Mouse (Mus musculus): ENCODE measurements at regions not wholly inside any gene's neighbourhood (a gene's known extent, or its start where the extent isn't known, plus 50 kb on each side); places are given as distances from the start of the nearest gene placed in this dataset.

DNA sequence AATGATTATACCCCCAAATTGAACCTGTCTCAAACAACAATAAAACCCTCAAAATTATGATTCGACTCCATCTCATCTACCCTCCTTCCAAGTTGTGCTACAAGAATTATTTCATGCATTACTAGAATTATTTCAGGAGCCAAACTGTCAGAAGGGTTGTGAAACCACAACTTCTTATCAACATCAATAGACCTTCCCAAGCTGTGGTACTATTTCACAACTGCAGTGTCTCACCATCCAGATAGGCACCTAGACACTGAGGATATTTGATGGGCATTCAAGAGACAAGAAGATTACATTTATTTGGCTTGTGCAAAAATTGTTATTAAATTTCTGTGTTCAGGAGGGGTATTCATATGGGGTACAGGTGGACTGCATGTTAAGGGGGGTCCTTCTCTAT lies 567.0 kb downstream of the Adgrl2 start:
- Histone ChIP-seq H3K9me3 (ENCODE audit: control insufficient read depth, low read length) (no peaks in the 10 kb centered on the region), H3K27me3 (ENCODE audit: control insufficient read depth, insufficient read depth, low read length) (no peaks in the 10 kb centered on the region), H3K9ac (replicated peaks; ENCODE audit: low read length) (no peak overlapping the region), H3K4me3 (replicated peaks; ENCODE audit: low read depth, low read length) (no peak overlapping the region), H3K36me3 (ENCODE audit: control insufficient read depth, insufficient read depth, low read length) (no peaks in the 10 kb centered on the region), H3K4me2 (ENCODE audit: low read length) (no peak overlapping the region), H3K4me1 (ENCODE audit: control insufficient read depth, insufficient read depth, low read length) (peaks cover 10% of the 10 kb centered on the region; the same call in 1 of the 2 replicates), H3K27ac (replicated peaks; ENCODE audit: low read depth, low read length) (no peak overlapping the region)
- DNase-seq: no peak
- 96% methylated on average over 1 of the region's 1 CpGs for WGBS
- ATAC-seq (ENCODE audit: low FRiP score, low TSS enrichment): no peak

DNA sequence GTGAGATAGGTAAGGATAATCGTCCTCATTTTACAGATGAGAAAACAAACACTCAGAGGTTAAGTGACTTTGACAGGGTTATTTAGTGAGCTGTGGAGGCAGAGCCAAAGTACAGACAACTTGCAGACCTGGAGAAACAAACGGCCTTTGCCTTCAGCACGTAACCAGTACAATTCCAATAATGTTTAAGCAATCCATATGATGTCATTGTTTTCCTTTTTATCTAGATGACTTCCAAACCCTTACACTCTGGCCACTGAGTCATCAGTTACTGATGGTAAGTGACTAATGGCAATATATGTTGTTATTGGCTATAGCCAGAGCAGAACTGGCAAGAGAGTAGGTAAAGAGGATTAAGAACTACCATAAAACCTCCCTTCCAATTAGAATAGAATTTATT lies 567.6 kb downstream of the Adgrl2 start:
- H3K4me1 ChIP-seq (ENCODE audit: control insufficient read depth, insufficient read depth, low read length): peaks cover 12% of the 10 kb centered on the region; the same call in 1 of the 2 replicates
- no peak overlapping the region for H3K9ac ChIP-seq (replicated peaks; ENCODE audit: low read length)
- no peaks in the 10 kb centered on the region for H3K27me3 ChIP-seq (ENCODE audit: control insufficient read depth, insufficient read depth, low read length)
- no peaks in the 10 kb centered on the region for H3K9me3 ChIP-seq (ENCODE audit: control insufficient read depth, low read length)
- no peak overlapping the region for H3K4me3 ChIP-seq (replicated peaks; ENCODE audit: low read depth, low read length)
- H3K27ac ChIP-seq (replicated peaks; ENCODE audit: low read depth, low read length): no peak overlapping the region
- no peak overlapping the region for H3K4me2 ChIP-seq (ENCODE audit: low read length)
- ATAC-seq (ENCODE audit: low FRiP score, low TSS enrichment) (no peak), DNase-seq (no peak)
- no peaks in the 10 kb centered on the region for H3K36me3 ChIP-seq (ENCODE audit: control insufficient read depth, insufficient read depth, low read length)
- 86% methylated on average over 3 of the region's 3 CpGs for WGBS

DNA sequence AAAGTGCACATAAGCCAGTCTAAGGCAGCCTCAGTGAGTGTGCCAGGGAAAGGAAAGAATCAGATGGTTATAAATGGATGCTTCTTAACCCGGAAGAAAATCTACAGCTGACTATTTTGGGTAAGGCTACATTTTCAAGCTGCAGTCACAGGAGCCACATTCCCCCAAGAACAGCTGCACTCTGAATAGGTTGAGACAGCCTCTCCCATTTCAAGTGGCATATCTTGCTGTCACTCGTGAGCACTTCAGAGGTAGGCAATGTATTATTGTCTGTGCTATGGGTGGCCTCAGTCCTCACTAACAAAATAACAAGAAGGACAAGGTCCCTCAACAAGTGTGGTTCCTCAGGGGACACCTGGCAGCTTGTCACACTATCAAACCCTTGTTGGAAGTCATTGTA lies 568.1 kb downstream of the Adgrl2 start:
- Histone ChIP-seq H3K36me3 (ENCODE audit: control insufficient read depth, insufficient read depth, low read length) (no peaks in the 10 kb centered on the region), H3K4me2 (ENCODE audit: low read length) (no peak overlapping the region), H3K9me3 (ENCODE audit: control insufficient read depth, low read length) (no peaks in the 10 kb centered on the region), H3K4me3 (replicated peaks; ENCODE audit: low read depth, low read length) (no peak overlapping the region), H3K9ac (replicated peaks; ENCODE audit: low read length) (no peak overlapping the region), H3K27ac (replicated peaks; ENCODE audit: low read depth, low read length) (no peak overlapping the region), H3K27me3 (ENCODE audit: control insufficient read depth, insufficient read depth, low read length) (no peaks in the 10 kb centered on the region), H3K4me1 (ENCODE audit: control insufficient read depth, insufficient read depth, low read length) (peaks cover 11% of the 10 kb centered on the region; the same call in 1 of the 2 replicates)
- DNase-seq (no peak), ATAC-seq (ENCODE audit: low FRiP score, low TSS enrichment) (no peak)
- WGBS: 75% methylated on average over 2 of the region's 2 CpGs

DNA sequence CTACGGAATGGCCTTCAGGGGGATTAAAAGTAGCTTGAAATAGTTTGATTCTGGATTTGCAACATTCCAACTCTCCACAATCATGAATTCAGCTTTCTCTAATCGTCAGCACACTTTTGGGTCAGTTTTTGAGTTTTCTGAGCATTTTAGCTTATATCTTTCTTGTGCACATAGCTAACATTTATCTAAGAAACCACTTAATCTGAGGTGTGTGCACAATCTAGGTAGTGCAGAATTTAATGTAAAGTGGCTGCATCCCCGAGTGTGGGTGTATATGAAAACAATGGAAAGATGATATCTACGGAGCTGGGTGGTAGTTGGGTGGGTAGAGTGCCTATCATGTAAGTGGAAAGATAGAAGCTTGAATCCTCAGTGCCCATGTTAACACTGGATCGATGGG lies 570.1 kb downstream of the Adgrl2 start:
- no peak overlapping the region for H3K9ac ChIP-seq (replicated peaks; ENCODE audit: low read length)
- ATAC-seq (ENCODE audit: low FRiP score, low TSS enrichment) (no peak), DNase-seq (no peak)
- H3K27me3 ChIP-seq (ENCODE audit: control insufficient read depth, insufficient read depth, low read length): no peaks in the 10 kb centered on the region
- H3K4me2 ChIP-seq (ENCODE audit: low read length): no peak overlapping the region
- no peak overlapping the region for H3K27ac ChIP-seq (replicated peaks; ENCODE audit: low read depth, low read length)
- 93% methylated on average over 5 of the region's 5 CpGs for WGBS
- H3K4me1 ChIP-seq (ENCODE audit: control insufficient read depth, insufficient read depth, low read length): peaks cover 11% of the 10 kb centered on the region; the same call in 1 of the 2 replicates
- no peak overlapping the region for H3K4me3 ChIP-seq (replicated peaks; ENCODE audit: low read depth, low read length)
- H3K9me3 ChIP-seq (ENCODE audit: control insufficient read depth, low read length): no peaks in the 10 kb centered on the region
- H3K36me3 ChIP-seq (ENCODE audit: control insufficient read depth, insufficient read depth, low read length): no peaks in the 10 kb centered on the region

DNA sequence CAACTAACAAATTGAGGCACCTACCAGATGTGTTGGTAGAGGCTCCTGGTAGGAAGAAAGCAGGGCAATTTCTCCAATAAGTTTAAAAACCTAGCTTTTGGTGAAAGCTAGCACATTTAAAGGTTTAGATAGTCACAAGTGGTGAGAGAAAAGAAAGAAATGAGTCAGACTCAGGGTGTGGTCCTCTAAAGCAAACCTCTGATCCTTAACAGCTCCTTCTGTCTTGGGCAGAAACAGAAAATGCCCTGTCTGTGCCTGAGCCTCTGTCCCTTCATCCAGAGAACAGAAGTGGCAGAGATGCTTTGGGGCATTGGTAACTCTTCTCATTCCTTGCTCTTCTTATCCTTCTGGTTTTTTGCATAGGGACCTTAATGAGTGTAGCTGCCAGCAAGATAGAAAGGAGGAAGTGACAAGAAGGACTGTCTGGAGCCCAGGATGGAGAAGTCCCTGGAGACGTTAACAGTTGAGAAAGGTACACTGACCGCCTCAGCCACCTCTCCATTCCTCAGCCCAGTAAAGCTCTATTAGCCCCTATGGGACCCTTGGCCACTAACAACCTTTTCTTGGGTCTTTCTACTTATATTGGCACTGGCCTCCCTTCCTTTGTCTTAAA lies 570.8 kb downstream of the Adgrl2 start:
- 82% methylated on average over 2 of the region's 2 CpGs for WGBS
- H3K9me3 ChIP-seq (ENCODE audit: control insufficient read depth, low read length): no peaks in the 10 kb centered on the region
- DNase-seq (no peak), ATAC-seq (ENCODE audit: low FRiP score, low TSS enrichment) (no peak)
- H3K9ac ChIP-seq (replicated peaks; ENCODE audit: low read length): no peak overlapping the region
- no peak overlapping the region for H3K4me3 ChIP-seq (replicated peaks; ENCODE audit: low read depth, low read length)
- H3K27ac ChIP-seq (replicated peaks; ENCODE audit: low read depth, low read length): no peak overlapping the region
- no peaks in the 10 kb centered on the region for H3K36me3 ChIP-seq (ENCODE audit: control insufficient read depth, insufficient read depth, low read length)
- H3K27me3 ChIP-seq (ENCODE audit: control insufficient read depth, insufficient read depth, low read length): no peaks in the 10 kb centered on the region
- H3K4me2 ChIP-seq (ENCODE audit: low read length): no peak overlapping the region
- peaks cover 8% of the 10 kb centered on the region; the same call in 1 of the 2 replicates for H3K4me1 ChIP-seq (ENCODE audit: control insufficient read depth, insufficient read depth, low read length)

DNA sequence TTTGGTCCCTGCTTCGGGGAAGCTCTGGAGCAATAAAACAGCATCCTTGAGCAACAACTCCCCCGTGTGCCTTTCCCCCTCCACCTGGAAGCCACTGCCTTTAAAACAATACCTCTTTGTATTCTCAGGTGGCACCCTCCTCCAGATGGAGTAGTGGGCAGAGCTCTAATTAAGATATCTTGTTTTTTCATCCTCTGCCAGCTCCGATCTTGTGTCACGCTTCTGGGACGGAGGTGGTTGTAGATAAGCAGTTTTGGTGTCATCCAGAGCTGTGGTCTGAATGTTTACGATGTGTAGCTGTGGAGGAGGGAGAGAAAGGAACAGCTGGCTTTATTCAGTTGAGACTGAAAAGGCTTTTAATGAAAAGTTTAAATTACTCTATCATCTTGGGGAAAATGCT lies 572.3 kb downstream of the Adgrl2 start:
- ATAC-seq (ENCODE audit: low FRiP score, low TSS enrichment): no peak
- 9% methylated on average over 6 of the region's 6 CpGs for WGBS

DNA sequence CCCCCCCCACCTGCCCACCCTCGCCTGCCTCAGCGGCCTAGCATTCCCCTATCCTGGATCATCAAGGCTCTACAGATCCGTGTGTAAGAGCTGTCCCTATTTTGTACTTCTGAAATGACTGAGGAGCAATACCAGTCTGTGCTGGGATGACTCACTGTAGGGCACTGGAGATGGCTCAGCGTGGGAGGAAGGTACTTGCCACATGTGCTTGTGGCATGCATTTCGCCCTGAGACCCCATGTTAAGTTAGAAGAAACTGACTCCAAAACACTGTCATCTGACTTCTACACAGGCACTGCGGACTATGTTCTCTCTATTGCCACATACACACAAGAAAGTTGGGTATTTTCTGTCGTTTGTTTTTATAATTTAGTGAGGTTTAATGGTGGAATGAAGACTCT lies 574.9 kb downstream of the Adgrl2 start:
- H3K4me3 ChIP-seq (replicated peaks; ENCODE audit: low read depth, low read length): no peak overlapping the region
- H3K4me1 ChIP-seq (ENCODE audit: control insufficient read depth, insufficient read depth, low read length): 0 out of 2 replicates have a peak, but pooled peaks cover 4% of the 10 kb centered on the region
- no peaks in the 10 kb centered on the region for H3K36me3 ChIP-seq (ENCODE audit: control insufficient read depth, insufficient read depth, low read length)
- no peak overlapping the region for H3K27ac ChIP-seq (replicated peaks; ENCODE audit: low read depth, low read length)
- no peaks in the 10 kb centered on the region for H3K9me3 ChIP-seq (ENCODE audit: control insufficient read depth, low read length)
- H3K4me2 ChIP-seq (ENCODE audit: low read length): no peak overlapping the region
- DNase-seq (no peak), ATAC-seq (ENCODE audit: low FRiP score, low TSS enrichment) (no peak)
- 83% methylated on average over 7 of the region's 7 CpGs for WGBS
- no peak overlapping the region for H3K9ac ChIP-seq (replicated peaks; ENCODE audit: low read length)
- no peaks in the 10 kb centered on the region for H3K27me3 ChIP-seq (ENCODE audit: control insufficient read depth, insufficient read depth, low read length)

More for the DNA sequence above, 572.3 kb downstream of the Adgrl2 start:
- Histone ChIP-seq H3K4me3 (replicated peaks; ENCODE audit: low read depth, low read length) (no peak overlapping the region), H3K27ac (replicated peaks; ENCODE audit: low read depth, low read length) (no peak overlapping the region), H3K9me3 (ENCODE audit: control insufficient read depth, low read length) (no peaks in the 10 kb centered on the region), H3K4me1 (ENCODE audit: control insufficient read depth, insufficient read depth, low read length) (0 out of 2 replicates have a peak, but pooled peaks cover 4% of the 10 kb centered on the region), H3K4me2 (ENCODE audit: low read length) (no peak overlapping the region), H3K36me3 (ENCODE audit: control insufficient read depth, insufficient read depth, low read length) (no peaks in the 10 kb centered on the region), H3K9ac (replicated peaks; ENCODE audit: low read length) (no peak overlapping the region), H3K27me3 (ENCODE audit: control insufficient read depth, insufficient read depth, low read length) (no peaks in the 10 kb centered on the region)
- DNase-seq: no peak

DNA sequence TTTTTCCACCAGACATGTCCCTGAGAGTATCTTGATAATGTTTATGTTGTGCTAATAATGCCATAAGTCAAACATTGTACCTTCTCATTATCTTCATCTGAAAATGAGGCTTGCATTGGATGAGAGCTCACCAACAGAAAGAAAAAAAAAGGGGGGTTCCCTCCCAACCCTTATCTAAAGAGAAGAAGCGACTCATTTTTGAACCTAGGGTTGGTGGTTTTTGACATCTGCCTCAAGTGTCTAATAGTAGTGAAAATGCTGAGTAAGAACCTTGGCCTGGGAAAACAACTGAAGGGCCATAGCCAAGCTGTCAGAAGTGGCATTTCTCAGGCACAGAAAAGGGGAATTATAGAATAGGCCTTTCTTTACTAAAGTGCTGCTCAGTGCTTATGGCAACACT lies 577.3 kb downstream of the Adgrl2 start:
- no peak for ATAC-seq (ENCODE audit: low FRiP score, low TSS enrichment)
- 88% methylated on average over 1 of the region's 1 CpGs for WGBS
- no peak overlapping the region for H3K27ac ChIP-seq (replicated peaks; ENCODE audit: low read depth, low read length)

DNA sequence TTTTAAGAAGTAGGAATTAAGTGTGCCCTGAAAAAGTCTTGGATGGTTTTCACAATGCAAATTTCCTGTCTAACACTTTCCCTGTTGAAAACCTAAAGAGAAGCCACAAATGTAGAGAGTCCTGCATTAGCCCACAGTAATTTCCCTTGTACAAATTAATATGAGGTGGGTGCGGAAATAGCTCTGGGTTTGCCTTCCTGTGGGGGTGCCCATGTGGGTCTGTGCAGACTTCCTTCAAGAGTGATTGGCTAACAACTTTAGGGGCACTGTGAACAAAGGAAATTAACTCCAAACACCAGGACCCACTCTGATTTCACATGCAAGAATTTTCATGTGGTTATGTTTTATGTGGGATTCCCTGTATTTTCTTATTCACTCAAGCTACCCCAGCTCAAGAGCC lies 578.2 kb downstream of the Adgrl2 start:
- Histone ChIP-seq H3K9me3 (ENCODE audit: control insufficient read depth, low read length) (no peaks in the 10 kb centered on the region), H3K4me2 (ENCODE audit: low read length) (no peak overlapping the region), H3K27me3 (ENCODE audit: control insufficient read depth, insufficient read depth, low read length) (no peaks in the 10 kb centered on the region), H3K4me3 (replicated peaks; ENCODE audit: low read depth, low read length) (no peak overlapping the region), H3K36me3 (ENCODE audit: control insufficient read depth, insufficient read depth, low read length) (no peaks in the 10 kb centered on the region), H3K9ac (replicated peaks; ENCODE audit: low read length) (no peak overlapping the region), H3K4me1 (ENCODE audit: control insufficient read depth, insufficient read depth, low read length) (no peaks in the 10 kb centered on the region), H3K27ac (replicated peaks; ENCODE audit: low read depth, low read length) (no peak overlapping the region)
- 89% methylated on average over 1 of the region's 1 CpGs for WGBS
- ATAC-seq (ENCODE audit: low FRiP score, low TSS enrichment) (no peak), DNase-seq (no peak)

More for the DNA sequence above, 577.3 kb downstream of the Adgrl2 start:
- H3K9ac ChIP-seq (replicated peaks; ENCODE audit: low read length): no peak overlapping the region
- H3K4me1 ChIP-seq (ENCODE audit: control insufficient read depth, insufficient read depth, low read length): 0 out of 2 replicates have a peak, but pooled peaks cover 3% of the 10 kb centered on the region
- no peaks in the 10 kb centered on the region for H3K9me3 ChIP-seq (ENCODE audit: control insufficient read depth, low read length)
- no peak for DNase-seq
- H3K4me2 ChIP-seq (ENCODE audit: low read length): no peak overlapping the region
- no peaks in the 10 kb centered on the region for H3K36me3 ChIP-seq (ENCODE audit: control insufficient read depth, insufficient read depth, low read length)
- H3K4me3 ChIP-seq (replicated peaks; ENCODE audit: low read depth, low read length): no peak overlapping the region
- no peaks in the 10 kb centered on the region for H3K27me3 ChIP-seq (ENCODE audit: control insufficient read depth, insufficient read depth, low read length)
